Mouse (Mus musculus) spleen, postnatal 4 days (tissue): Measurements from ENCODE around the gene Bcl2l11.
A peak's percentile ranks its signal among the peaks of the same experiment; 100 is the strongest.
"Not testable (repeated sequence)": the region's sequence is repeated elsewhere in the genome, so short reads cannot be mapped to it uniquely, and the experiment has no call there.

ENCODE experiments used
- DNase-seq, 2 experiments: peaks; one replicate each; pipeline ENCODE4 v3.0.0; 2022; ENCODE audit warnings: low spot score in 2 of 2

Gene Bcl2l11

GRCm38 (mm10) chr2:128174176-128174575, 48.3 kb downstream of the Bcl2l11 start:
- no peak for DNase-seq

GRCm38 (mm10) chr2:128174604-128175342, 48.9 kb downstream of the Bcl2l11 start:
- no peak for DNase-seq

GRCm38 (mm10) chr2:128175625-128176024, 49.8 kb downstream of the Bcl2l11 start:
- no peak for DNase-seq

GRCm38 (mm10) chr2:128176391-128177044, 50.7 kb downstream of the Bcl2l11 start:
- no peak for DNase-seq

GRCm38 (mm10) chr2:128177241-128177661, 51.4 kb downstream of the Bcl2l11 start:
- no peak for DNase-seq

GRCm38 (mm10) chr2:128179126-128179807, 53.4 kb downstream of the Bcl2l11 start:
- DNase-seq: no peak

- DNase-seq: peak; percentile 66 to 75
Observed at GRCm38 (mm10) chr2:128179808-128180379, 54.1 kb downstream of the Bcl2l11 start.

- not testable (repeated sequence) for DNase-seq
Observed at GRCm38 (mm10) chr2:128182181-128182580, 56.3 kb downstream of the Bcl2l11 start.

- no peak for DNase-seq
Observed at GRCm38 (mm10) chr2:128182751-128183150, 56.9 kb downstream of the Bcl2l11 start.

- no peak for DNase-seq
Observed at GRCm38 (mm10) chr2:128183762-128184161, 57.9 kb downstream of the Bcl2l11 start.

- DNase-seq: no peak
Observed at GRCm38 (mm10) chr2:128185942-128186341, 60.1 kb downstream of the Bcl2l11 start.

GRCm38 (mm10) chr2:128187277-128187676, 61.4 kb downstream of the Bcl2l11 start:
- DNase-seq: no peak

GRCm38 (mm10) chr2:128188461-128188860, 62.6 kb downstream of the Bcl2l11 start:
- DNase-seq: no peak

- DNase-seq: no peak
Observed at GRCm38 (mm10) chr2:128189691-128190090, 63.9 kb downstream of the Bcl2l11 start.

- DNase-seq: no peak
Observed at GRCm38 (mm10) chr2:128190196-128190595, 64.4 kb downstream of the Bcl2l11 start.

GRCm38 (mm10) chr2:128193411-128193810, 67.6 kb downstream of the Bcl2l11 start:
- no peak for DNase-seq

GRCm38 (mm10) chr2:128197379-128197778, 71.5 kb downstream of the Bcl2l11 start:
- DNase-seq: no peak

- no peak for DNase-seq
Observed at GRCm38 (mm10) chr2:128203147-128203546, 77.3 kb downstream of the Bcl2l11 start.

GRCm38 (mm10) chr2:128203749-128204405, 78.0 kb downstream of the Bcl2l11 start:
- peak in 1 of 2 experiments; percentile 37 for DNase-seq

GRCm38 (mm10) chr2:128208541-128208940, 82.7 kb downstream of the Bcl2l11 start:
- no peak for DNase-seq

GRCm38 (mm10) chr2:128209841-128210329, 84.0 kb downstream of the Bcl2l11 start:
- no peak for DNase-seq

GRCm38 (mm10) chr2:128210376-128210775, 84.5 kb downstream of the Bcl2l11 start:
- no peak for DNase-seq
